Comparison of ENCODE assay signal across 36 mouse cellular contexts in the genomic region with DNA sequence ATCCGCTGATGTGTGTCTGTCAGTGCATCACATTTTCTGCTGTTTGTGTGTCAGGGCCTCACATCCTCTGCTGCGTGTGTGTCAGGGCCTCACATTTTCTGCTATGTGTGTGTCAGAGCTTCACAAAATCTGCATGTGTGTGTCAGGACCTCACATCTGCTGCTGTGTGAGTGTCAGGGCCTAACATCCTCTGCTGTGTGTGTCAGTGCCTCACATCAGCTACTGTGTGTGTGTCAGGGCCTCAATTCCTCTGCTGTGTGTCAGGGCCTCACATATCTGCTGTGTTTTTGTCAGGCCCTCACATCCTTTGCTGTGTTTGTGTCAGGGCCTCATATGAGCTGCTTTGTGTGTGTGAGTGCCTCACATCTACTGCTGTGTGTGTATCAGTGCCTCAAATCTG.
A peak's percentile ranks its signal among the peaks of the same experiment; 100 is the strongest.
DNase-seq lines count a peak whose midpoint lies in the region; ATAC-seq and TF ChIP-seq lines count a peak whose summit lies in the region.
"Had no signal": no experiment of that assay in that cellular context is flagged by ENCODE, and none has a peak within 500 bp of the region (broad histone marks: within the 10 kb centered on the region; RNA-seq: fewer than 3 reads in every experiment).

No protein-coding gene starts in this region.

- H3K4me1 ChIP-seq in lung, embryonic 14.5 days (ENCODE audit: insufficient read depth): no peaks in the 10 kb centered on the region
- H3K4me1 ChIP-seq: forebrain, embryonic 15.5 days; heart, embryonic 15.5 days; kidney, embryonic 15.5 days; limb, embryonic 13.5 days; liver, embryonic 12.5 days; neural tube, embryonic 12.5 days had no signal

- H3K36me3 ChIP-seq in lung, embryonic 14.5 days (ENCODE audit: insufficient read depth): no peaks in the 10 kb centered on the region
- H3K36me3 ChIP-seq: forebrain, embryonic 15.5 days; heart, embryonic 15.5 days; kidney, embryonic 15.5 days; limb, embryonic 13.5 days; liver, embryonic 12.5 days; neural tube, embryonic 12.5 days had no signal

- H3K27ac ChIP-seq in lung, embryonic 14.5 days (ENCODE audit: low read depth): no peak overlapping the region
- H3K27ac ChIP-seq: forebrain, embryonic 15.5 days; gastrocnemius, adult 2 months; heart, embryonic 15.5 days; hindbrain, embryonic 14.5 days; kidney, embryonic 15.5 days; layer of hippocampus, adult 2 months; left cerebral cortex, adult 2 months; limb, embryonic 13.5 days; liver, embryonic 12.5 days; macrophage; neural tube, embryonic 12.5 days had no signal

- TF ChIP-seq CTCF in lung, embryonic 14.5 days (IDR thresholded peaks at IDR 0.05; ENCODE audit: low read depth): no peak

- peaks cover 5% of the 10 kb centered on the region for H3K9me3 ChIP-seq in lung, embryonic 14.5 days (ENCODE audit: low read depth, low read length)

- no peak overlapping the region for H3K9ac ChIP-seq in lung, embryonic 14.5 days
- H3K9ac ChIP-seq: forebrain, embryonic 15.5 days; heart, embryonic 15.5 days; hindbrain, embryonic 14.5 days; kidney, embryonic 15.5 days; limb, embryonic 13.5 days; liver, embryonic 12.5 days; liver, postnatal 0 days; neural tube, embryonic 12.5 days had no signal

- no peaks in the 10 kb centered on the region for H3K27me3 ChIP-seq in lung, embryonic 14.5 days (ENCODE audit: insufficient read depth, low read length)
- H3K27me3 ChIP-seq: CH12.LX; forebrain, embryonic 15.5 days; heart, embryonic 15.5 days; kidney, embryonic 15.5 days; limb, embryonic 13.5 days; liver, embryonic 12.5 days; neural tube, embryonic 12.5 days; Patski had no signal

- no peak overlapping the region for H3K4me3 ChIP-seq in lung, embryonic 14.5 days (ENCODE audit: low read depth, low read length)
- H3K4me3 ChIP-seq: erythroblast, embryonic 14.5 days; forebrain, embryonic 15.5 days; gastrocnemius, adult 2 months; heart, embryonic 15.5 days; kidney, embryonic 15.5 days; layer of hippocampus, adult 2 months; left cerebral cortex, adult 2 months; limb, embryonic 13.5 days; liver, embryonic 12.5 days; neural tube, embryonic 12.5 days had no signal

- no peak for ATAC-seq in lung, embryonic 14.5 days (ENCODE audit: insufficient read depth)
- ATAC-seq: forebrain, embryonic 15.5 days; liver, embryonic 12.5 days; liver, postnatal 0 days; lung, postnatal 0 days; midbrain, embryonic 16.5 days; Patski had no signal

- 69% methylated on average over 2 of the region's 2 CpGs for WGBS in lung, embryonic 14.5 days

- H3K4me2 ChIP-seq in lung, embryonic 14.5 days: no peak overlapping the region
- H3K4me2 ChIP-seq: forebrain, embryonic 15.5 days; heart, embryonic 15.5 days; hindbrain, embryonic 14.5 days; kidney, embryonic 15.5 days; limb, embryonic 13.5 days; liver, embryonic 12.5 days; midbrain, embryonic 11.5 days; neural tube, embryonic 12.5 days had no signal

- DNase-seq in gastrocnemius, postnatal 25 days: peak; percentile 0
- no peak for DNase-seq in gastrocnemius, postnatal 10 days
- peak; percentile 0 for DNase-seq in lung, embryonic 14.5 days
- no peak for DNase-seq in lung, postnatal 4 days
- DNase-seq in CD4-positive helper T cell, adult 2 months (ENCODE audit: low read depth, low spot score): peak; percentile 4
- peak; percentile 36 for DNase-seq in forelimb bud, embryonic 11.5 days (ENCODE audit: low read depth, low spot score)
- no peak for DNase-seq in spleen, adult 18-20 months
- DNase-seq: adrenal gland, postnatal 14 days; B cell, adult 2 months; cerebellum, adult 11 months; cerebellum, adult 9-10 months; cerebellum, postnatal 36 days; gastrocnemius, adult 2 months; heart, postnatal 4 days; kidney, adult 18-20 months; kidney, postnatal 25 days; liver, postnatal 0 days; right cerebral cortex, adult 18-20 months; right cerebral cortex, postnatal 4 days; thymus, postnatal 14 days had no signal

Comparison
In these comparisons a context has a peak if more than half of its experiments do, and no peak if none do; other contexts are left out.
1. DNase-seq: peak in gastrocnemius, postnatal 25 days (single experiment), lung, embryonic 14.5 days (single experiment), CD4-positive helper T cell, adult 2 months (single experiment) and forelimb bud, embryonic 11.5 days (single experiment); none in gastrocnemius, postnatal 10 days (single experiment), lung, postnatal 4 days (0 of 2) and spleen, adult 18-20 months (0 of 2).